ENCODE assay signal across 11 mouse cellular contexts in genomic region chr17:63677996-63678657, GRCm38 (mm10).
DNase-seq lines count a peak whose midpoint lies in the region; ATAC-seq and TF ChIP-seq lines count a peak whose summit lies in the region.
"Had no signal": no experiment of that assay in that cellular context is flagged by ENCODE, and none has a peak within 500 bp of the region (broad histone marks: within the 10 kb centered on the region; RNA-seq: fewer than 3 reads in every experiment).

No protein-coding gene starts in this region.

- H3K9me3 ChIP-seq in heart, embryonic 11.5 days (replicated peaks; ENCODE audit: control insufficient read depth, low read length) = no peaks in the 10 kb centered on the region
- no peaks in the 10 kb centered on the region for H3K9me3 ChIP-seq in intestine, embryonic 16.5 days (ENCODE audit: control insufficient read depth, low read length)
- no peaks in the 10 kb centered on the region for H3K9me3 ChIP-seq in hindbrain, postnatal 0 days (ENCODE audit: low read length)
- H3K9me3 ChIP-seq: embryonic facial prominence, embryonic 12.5 days had no signal

- no peaks in the 10 kb centered on the region for H3K27me3 ChIP-seq in heart, embryonic 11.5 days (ENCODE audit: control insufficient read depth, insufficient read depth, low read length)
- no peaks in the 10 kb centered on the region for H3K27me3 ChIP-seq in intestine, embryonic 16.5 days (replicated peaks; ENCODE audit: control insufficient read depth, insufficient read depth, low read length)
- H3K27me3 ChIP-seq in hindbrain, postnatal 0 days (ENCODE audit: insufficient read depth, low read length) = no peaks in the 10 kb centered on the region
- H3K27me3 ChIP-seq: embryonic facial prominence, embryonic 12.5 days had no signal

- no peak overlapping the region for H3K9ac ChIP-seq in heart, embryonic 11.5 days (ENCODE audit: low read depth, low read length)
- no peak overlapping the region for H3K9ac ChIP-seq in intestine, embryonic 16.5 days (ENCODE audit: low read depth, low read length)
- no peak overlapping the region for H3K9ac ChIP-seq in hindbrain, postnatal 0 days (replicated peaks; ENCODE audit: low read length)
- H3K9ac ChIP-seq: embryonic facial prominence, embryonic 12.5 days had no signal

- no peak overlapping the region for H3K4me3 ChIP-seq in heart, embryonic 11.5 days (ENCODE audit: low read depth, low read length)
- no peak overlapping the region for H3K4me3 ChIP-seq in gastrocnemius, adult 2 months
- no peak overlapping the region for H3K4me3 ChIP-seq in intestine, embryonic 16.5 days (ENCODE audit: low read length)
- H3K4me3 ChIP-seq in hindbrain, postnatal 0 days (ENCODE audit: low read length) = no peak overlapping the region
- H3K4me3 ChIP-seq: embryonic facial prominence, embryonic 12.5 days had no signal

- no peak for ATAC-seq in heart, embryonic 11.5 days (replicated peaks; ENCODE audit: insufficient number of reproducible peaks, low FRiP score, low TSS enrichment)
- peak; percentile 86 for ATAC-seq in intestine, embryonic 16.5 days
- no peak for ATAC-seq in hindbrain, postnatal 0 days

- H3K4me2 ChIP-seq in heart, embryonic 11.5 days = no peak overlapping the region
- no peak overlapping the region for H3K4me2 ChIP-seq in intestine, embryonic 16.5 days (ENCODE audit: low read depth, low read length)
- no peak overlapping the region for H3K4me2 ChIP-seq in hindbrain, postnatal 0 days (ENCODE audit: low read depth, low read length)
- H3K4me2 ChIP-seq: embryonic facial prominence, embryonic 12.5 days; liver, embryonic 11.5 days had no signal

- intact Hi-C loops in gastrocnemius, adult 2 months (cut with DNase I) = no loop called here

- peak; percentile 79 to 86 for DNase-seq in heart, adult 18-20 months
- peak; percentile 65 for DNase-seq in gastrocnemius, adult 2 months
- DNase-seq in lung, postnatal 36 days = peak; percentile 47
- DNase-seq in cerebellum, adult 18-20 months = no peak
- DNase-seq in frontal cortex, postnatal 25 days (ENCODE audit: low spot score in 2 of 2) = no peak
- DNase-seq in hindbrain, postnatal 0 days (ENCODE audit: low spot score) = no peak
- DNase-seq: adrenal gland, postnatal 10 days had no signal

- no peaks in the 10 kb centered on the region for H3K36me3 ChIP-seq in heart, embryonic 11.5 days (ENCODE audit: control insufficient read depth, insufficient read depth, low read length)
- no peaks in the 10 kb centered on the region for H3K36me3 ChIP-seq in intestine, embryonic 16.5 days (ENCODE audit: control insufficient read depth, insufficient read depth, low read length)
- no peaks in the 10 kb centered on the region for H3K36me3 ChIP-seq in hindbrain, postnatal 0 days (ENCODE audit: insufficient read depth, low read length)
- H3K36me3 ChIP-seq: embryonic facial prominence, embryonic 12.5 days had no signal

- WGBS in heart, embryonic 11.5 days (ENCODE audit: insufficient replicate concordance) = 48% methylated on average over 3 of the region's 3 CpGs
- WGBS in intestine, embryonic 16.5 days = 44% methylated on average over 3 of the region's 3 CpGs
- 74% methylated on average over 3 of the region's 3 CpGs for WGBS in hindbrain, postnatal 0 days

- H3K4me1 ChIP-seq in heart, embryonic 11.5 days (ENCODE audit: control insufficient read depth, insufficient read depth, low read length) = no peaks in the 10 kb centered on the region
- H3K4me1 ChIP-seq in intestine, embryonic 16.5 days (ENCODE audit: control insufficient read depth, insufficient read depth, low read length) = no peaks in the 10 kb centered on the region
- no peaks in the 10 kb centered on the region for H3K4me1 ChIP-seq in hindbrain, postnatal 0 days (ENCODE audit: insufficient read depth, low read length)
- H3K4me1 ChIP-seq: embryonic facial prominence, embryonic 12.5 days had no signal

- H3K27ac ChIP-seq in heart, embryonic 11.5 days (ENCODE audit: low read depth, low read length) = no peak overlapping the region
- peak overlapping the region; percentile 51 for H3K27ac ChIP-seq in gastrocnemius, adult 2 months
- peak overlapping the region; percentile 50 for H3K27ac ChIP-seq in intestine, embryonic 16.5 days (ENCODE audit: low read length)
- no peak overlapping the region for H3K27ac ChIP-seq in hindbrain, postnatal 0 days

- TF ChIP-seq CTCF in gastrocnemius, adult 2 months (IDR thresholded peaks at IDR 0.05) = no peak
- no peak for TF ChIP-seq CTCF in hindbrain, postnatal 0 days (IDR thresholded peaks at IDR 0.05; ENCODE audit: low read depth)

Comparison
In these comparisons a context has a peak if more than half of its experiments do, and no peak if none do; other contexts are left out.
1. DNase-seq: peak in heart, adult 18-20 months (2 of 2), gastrocnemius, adult 2 months (single experiment) and lung, postnatal 36 days (single experiment); none in cerebellum, adult 18-20 months (0 of 2), frontal cortex, postnatal 25 days (0 of 2) and hindbrain, postnatal 0 days (single experiment).
2. H3K27ac ChIP-seq: peak in gastrocnemius, adult 2 months (single experiment) and intestine, embryonic 16.5 days (single experiment); none in heart, embryonic 11.5 days (single experiment) and hindbrain, postnatal 0 days (single experiment).